In the genomic region with DNA sequence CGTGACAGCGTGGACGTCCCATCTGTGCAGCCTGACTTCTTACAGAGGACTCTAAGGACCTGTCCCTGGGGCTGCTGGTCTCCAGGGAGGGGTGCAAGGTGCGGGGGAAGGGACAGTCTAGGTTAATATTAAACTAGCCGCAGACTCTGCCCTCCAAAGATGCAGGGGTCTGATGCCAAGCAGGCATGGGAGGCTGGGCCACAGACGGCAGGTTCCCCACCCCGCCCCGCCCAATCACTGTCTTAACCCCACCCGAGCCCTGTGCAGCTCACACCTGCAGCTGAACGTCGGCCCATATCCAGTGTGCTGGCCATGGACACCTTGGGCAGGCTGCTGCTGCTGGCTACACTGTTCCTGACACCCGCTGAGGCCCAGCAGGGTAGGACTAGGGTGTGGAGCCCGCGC, we compare ENCODE assay signal across 7 mouse cellular contexts. TPM values are rescaled to one million over a fixed set of nuclear protein-coding genes. Genes with fewer than 3 reads are reported as not detected.
DNase-seq lines count a peak whose midpoint lies in the region; ATAC-seq lines count a peak whose summit lies in the region.

A gene (plus strand): TSS at position 271 of the 405 bp plus-strand sequence.

- peak within 1 kb of the TSS; percentile 18 for H3K4me3 ChIP-seq in hindbrain, embryonic 13.5 days
- H3K4me3 ChIP-seq in liver, embryonic 11.5 days (ENCODE audit: low read depth, low read length): peak within 1 kb of the TSS; percentile 15

- H3K9me3 ChIP-seq in hindbrain, embryonic 13.5 days: no peaks in the 10 kb centered on the region
- H3K9me3 ChIP-seq in liver, embryonic 11.5 days (ENCODE audit: control insufficient read depth, low read length): no peaks in the 10 kb centered on the region

- ATAC-seq in hindbrain, embryonic 13.5 days (ENCODE audit: low FRiP score): no peak
- no peak for ATAC-seq in liver, embryonic 11.5 days (replicated peaks; ENCODE audit: low FRiP score)

- peak within 1 kb of the TSS; percentile 40 for H3K27ac ChIP-seq in hindbrain, embryonic 13.5 days
- H3K27ac ChIP-seq in liver, embryonic 11.5 days (ENCODE audit: low read depth, low read length): no peak within 1 kb of the TSS; the same call in 1 of the 2 replicates

- peaks cover 26% of the 10 kb centered on the region for H3K36me3 ChIP-seq in hindbrain, embryonic 13.5 days
- H3K36me3 ChIP-seq in liver, embryonic 11.5 days (ENCODE audit: control insufficient read depth, insufficient read depth, low read length): peaks cover 9% of the 10 kb centered on the region

- peaks cover 46% of the 10 kb centered on the region for H3K4me1 ChIP-seq in hindbrain, embryonic 13.5 days (replicated peaks)
- H3K4me1 ChIP-seq in liver, embryonic 11.5 days (replicated peaks; ENCODE audit: control insufficient read depth, insufficient read depth, low read length): peaks cover 26% of the 10 kb centered on the region

- DNase-seq in thymus, postnatal 25 days: peak; percentile 25
- no peak for DNase-seq in thymus, adult 18-20 months
- DNase-seq in liver, embryonic 11.5 days (ENCODE audit: low spot score): no peak
- no peak for DNase-seq in left cerebral cortex, postnatal 10 days (ENCODE audit: extremely low spot score in 1 of 2, low spot score in 2 of 2)
- DNase-seq in left cerebral cortex, adult 9 months (ENCODE audit: low spot score in 2 of 2): no peak
- no peak for DNase-seq in cerebellum, postnatal 4 days (ENCODE audit: low spot score in 2 of 2)

- peak within 1 kb of the TSS; percentile 45 for H3K4me2 ChIP-seq in hindbrain, embryonic 13.5 days
- H3K4me2 ChIP-seq in liver, embryonic 11.5 days: peak within 1 kb of the TSS; percentile 43

- 71% methylated on average over 14 of the region's 14 CpGs for WGBS in hindbrain, embryonic 13.5 days
- WGBS in liver, embryonic 11.5 days: 51% methylated on average over 14 of the region's 14 CpGs

- intact Hi-C loops in left cerebral cortex, postnatal 10 days (cut with DNase I): no loop called here

- peak within 1 kb of the TSS; percentile 59 for H3K9ac ChIP-seq in hindbrain, embryonic 13.5 days
- peak within 1 kb of the TSS; percentile 11 for H3K9ac ChIP-seq in liver, embryonic 11.5 days (ENCODE audit: low read depth, low read length)

- 0 out of 2 replicates have a peak, but pooled peaks cover 2% of the 10 kb centered on the region for H3K27me3 ChIP-seq in hindbrain, embryonic 13.5 days
- H3K27me3 ChIP-seq in liver, embryonic 11.5 days (replicated peaks; ENCODE audit: control insufficient read depth, insufficient read depth, low read length): no peaks in the 10 kb centered on the region

RNA-seq across cellular contexts. Expression of the gene that starts here (rescaled TPM):
- polyA plus RNA-seq in hindbrain, embryonic 13.5 days (2015; fragmentation: Nextera tagmentation; extraction: Ambion mirVana): 1.8 TPM in 2 replicates
- 3.8 and 4.5 TPM in 2 replicates for polyA plus RNA-seq in liver, embryonic 11.5 days (2014; fragmentation: Nextera tagmentation; extraction: Ambion mirVana)
- total RNA-seq in left cerebral cortex, postnatal 10 days (2021): 1 to 10 TPM; 2.0 to 2.2 TPM
